In the genomic region with DNA sequence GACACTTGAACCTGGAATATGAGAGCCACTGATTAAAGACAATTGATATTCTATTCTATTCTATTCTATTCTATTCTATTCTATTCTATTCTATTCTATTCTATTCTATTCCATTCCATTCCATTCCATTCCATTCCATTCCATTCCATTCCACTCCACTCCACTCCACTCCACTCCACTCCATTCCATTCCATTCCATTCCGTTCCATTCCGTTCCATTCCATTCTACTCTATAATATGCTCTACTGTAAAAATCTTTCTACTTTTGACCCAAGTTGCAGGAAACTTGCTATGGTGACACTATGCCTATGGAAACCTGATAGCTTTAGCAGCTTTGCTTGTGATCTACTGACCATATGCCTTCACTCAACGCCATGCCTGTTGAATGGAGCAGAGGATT, we compare ENCODE assay signal across 7 mouse cellular contexts.
DNase-seq lines count a peak whose midpoint lies in the region; ATAC-seq and TF ChIP-seq lines count a peak whose summit lies in the region.
"Not testable (repeated sequence)": the region's sequence is repeated elsewhere in the genome, so short reads cannot be mapped to it uniquely, and the experiment has no call there.

No protein-coding gene starts in this region.

- not testable (repeated sequence) for H3K4me3 ChIP-seq in ES-E14 (ENCODE audit: insufficient read depth in 1 of 2, low read depth in 1 of 2, low read length in 2 of 2, poor library complexity in 1 of 2, severe bottlenecking in 1 of 2); MEL (ENCODE audit: control insufficient read depth in 1 of 2, insufficient read depth in 1 of 2, low read depth in 2 of 2, low read length in 2 of 2); embryonic fibroblast, embryonic 13.5 days (ENCODE audit: insufficient read depth, low read length); liver, adult 2 months (ENCODE audit: insufficient read depth, low read depth, low read length)
- H3K4me3 ChIP-seq in spleen, adult 2 months (ENCODE audit: extremely low read depth, insufficient read depth, insufficient read length), result peak overlapping the region; percentile 23; the same call in 1 of the 2 replicates

- ATAC-seq in common myeloid progenitor, adult 5-6 weeks (replicated peaks; ENCODE audit: low read depth, poor library complexity, severe bottlenecking), result peak; percentile 74

- not testable (repeated sequence) for H3K27me3 ChIP-seq in MEL (ENCODE audit: control insufficient read depth in 1 of 2, insufficient read depth in 2 of 2, low read length in 2 of 2); liver, adult 2 months (ENCODE audit: control insufficient read depth, insufficient read depth, low read length); spleen, adult 2 months (ENCODE audit: control insufficient read depth, insufficient read depth, low read length)

- not testable (repeated sequence) for H3K27ac ChIP-seq in ES-E14 (ENCODE audit: insufficient read depth, low read depth, low read length, poor library complexity, severe bottlenecking); MEL (ENCODE audit: control insufficient read depth, low read depth, low read length); embryonic fibroblast, embryonic 13.5 days (ENCODE audit: insufficient read depth, low read length); liver, adult 2 months (replicated peaks; ENCODE audit: insufficient read depth, low read depth, low read length); spleen, adult 2 months (ENCODE audit: insufficient read depth, low read length)

- 88% methylated on average over 3 of the region's 3 CpGs for WGBS in liver, adult 2 months
- 91% methylated on average over 3 of the region's 3 CpGs for WGBS in spleen, adult 2 months

- H3K9me3 ChIP-seq in ES-E14 (ENCODE audit: control insufficient read depth, insufficient read depth, low read depth, low read length); MEL (replicated peaks; ENCODE audit: insufficient read depth, low read length): not testable (repeated sequence)

- H3K79me2 ChIP-seq in MEL (ENCODE audit: control insufficient read depth, insufficient read depth, low read length, poor library complexity); liver, adult 2 months (ENCODE audit: control insufficient read depth, insufficient read depth, low read length): not testable (repeated sequence)

- H3K36me3 ChIP-seq in ES-E14 (ENCODE audit: control insufficient read depth, insufficient read depth, low read length, poor library complexity, severe bottlenecking); MEL (ENCODE audit: control insufficient read depth in 1 of 2, insufficient read depth in 2 of 2, low read length in 2 of 2); liver, adult 2 months (ENCODE audit: control insufficient read depth, insufficient read depth, low read length); spleen, adult 2 months (ENCODE audit: control insufficient read depth, insufficient read depth, low read length): not testable (repeated sequence)

- TF ChIP-seq CTCF in MEL (IDR thresholded peaks at IDR 0.05 in 2 of 3, conservative IDR thresholded peaks at IDR 0.05 in 1 of 3; ENCODE audit: control insufficient read depth in 1 of 3, insufficient read depth in 1 of 3, low read depth in 2 of 3, low read length in 3 of 3, poor library complexity in 1 of 3, severe bottlenecking in 1 of 3); liver, adult 2 months (IDR thresholded peaks at IDR 0.05; ENCODE audit: low read depth, low read length); spleen, adult 2 months (IDR thresholded peaks at IDR 0.05; ENCODE audit: extremely low read depth, insufficient read depth, insufficient read length, insufficient replicate concordance): not testable (repeated sequence)
- TF ChIP-seq CTCF in embryonic fibroblast, embryonic 13.5 days (IDR thresholded peaks at IDR 0.05; ENCODE audit: borderline replicate concordance, insufficient read depth, low read length), result 0 out of 2 replicates have a peak, but pooled peaks have one; percentile 4

- TF ChIP-seq POLR2A in MEL (IDR thresholded peaks at IDR 0.05; ENCODE audit: control insufficient read depth in 1 of 2, insufficient read depth in 1 of 2, low read depth in 1 of 2, low read length in 2 of 2, poor library complexity in 1 of 2); embryonic fibroblast, embryonic 13.5 days (IDR thresholded peaks at IDR 0.05; ENCODE audit: low read depth, low read length); liver, adult 2 months (IDR thresholded peaks at IDR 0.05; ENCODE audit: extremely low read depth, insufficient read depth, low read length); spleen, adult 2 months (IDR thresholded peaks at IDR 0.05; ENCODE audit: low read depth, low read length): not testable (repeated sequence)

- DNase-seq in 416B (ENCODE audit: low read depth), result peak; percentile 63
- DNase-seq in ES-E14 (ENCODE audit: low read depth, low spot score); spleen, adult 2 months (ENCODE audit: low read depth in 1 of 2, low spot score in 2 of 2): not testable (repeated sequence)
- peak; percentile 5 for DNase-seq in MEL (ENCODE audit: low read depth, low spot score)
- DNase-seq in liver, adult 2 months (ENCODE audit: extremely low read depth, low read depth, low spot score), result peak; percentile 4

- TF ChIP-seq EP300 in MEL (IDR thresholded peaks at IDR 0.05; ENCODE audit: low read depth in 1 of 2, low read length in 2 of 2), result not testable (repeated sequence)

- not testable (repeated sequence) for TF ChIP-seq RAD21 in MEL (IDR thresholded peaks at IDR 0.05; ENCODE audit: low read depth, low read length)

- H3K9ac ChIP-seq in ES-E14 (ENCODE audit: insufficient read depth, low read depth, low read length, poor library complexity, severe bottlenecking), result peak overlapping the region; percentile 79; the same call in 1 of the 2 replicates
- H3K9ac ChIP-seq in MEL (ENCODE audit: control insufficient read depth, low read depth, low read length, poor library complexity, severe bottlenecking); liver, adult 2 months (ENCODE audit: low read depth, low read length): not testable (repeated sequence)

- H3K4me1 ChIP-seq in ES-E14 (ENCODE audit: control insufficient read depth in 2 of 2, insufficient read depth in 2 of 2, low read length in 2 of 2, poor library complexity in 1 of 2); MEL (ENCODE audit: control insufficient read depth in 1 of 2, insufficient read depth in 2 of 2, low read length in 2 of 2); embryonic fibroblast, embryonic 13.5 days (ENCODE audit: control insufficient read depth, insufficient read depth, low read length); liver, adult 2 months (ENCODE audit: control insufficient read depth, insufficient read depth, low read length); spleen, adult 2 months (ENCODE audit: control insufficient read depth, insufficient read depth, insufficient read length): not testable (repeated sequence)

- in situ Hi-C loops in ES-E14 (cut with MboI; ENCODE audit: low sequenced_read_pairs in 2 of 2, unreplicated experiment in 2 of 2), result not testable (repeated sequence)
